Mouse (Mus musculus) megakaryocyte, embryonic 14.5 days (primary cell): ENCODE measurements around the gene Emc9.

ENCODE experiments used
- FLI1 ChIP-seq: IDR thresholded peaks from 2 replicates; pipeline ENCODE4 v1.6.1; 2012; ENCODE audit warnings: low read length, inconsistent platforms, mixed read lengths
- GATA1 ChIP-seq: IDR thresholded peaks from 3 replicates; pipeline ENCODE4 v1.6.1; 2012; ENCODE audit warnings: mixed read lengths, low read length, inconsistent platforms, borderline replicate concordance

DNA sequence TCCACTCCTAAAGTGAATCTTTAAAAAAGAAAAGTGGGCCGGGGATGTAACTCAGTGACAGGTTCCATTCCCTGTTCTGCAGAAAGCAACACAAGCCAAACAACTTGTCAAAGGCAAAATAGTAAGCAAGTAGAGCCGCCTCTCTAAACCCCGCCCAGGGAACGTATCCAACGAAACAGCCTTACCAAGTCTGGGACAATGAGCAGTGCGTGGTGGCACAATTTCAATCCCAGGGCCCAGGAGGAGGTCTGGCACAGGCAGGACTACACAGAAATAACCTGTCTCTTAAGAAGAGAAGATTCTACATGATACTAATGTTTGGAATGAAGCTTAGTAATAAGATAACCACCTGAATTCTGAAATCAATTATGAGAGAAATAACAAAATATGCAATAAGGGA, 34.9 kb downstream of the Emc9 start:
- TF ChIP-seq GATA1, result no peak
- no peak for TF ChIP-seq FLI1
